Mouse (Mus musculus): ENCODE results near the gene Zfp65. TPM values are rescaled to one million over a fixed set of nuclear protein-coding genes. Genes with fewer than 3 reads are reported as not detected.
A peak's percentile ranks its signal among the peaks of the same experiment; 100 is the strongest.
"Not testable (repeated sequence)": the region's sequence is repeated elsewhere in the genome, so short reads cannot be mapped to it uniquely, and the experiment has no call there.

The Zfp65 gene
- polyA plus RNA-seq, 1 experiment from 2014 or later = 2.7 TPM

- ATAC-seq (ENCODE audit: insufficient read depth) (no peak), DNase-seq (no peak)
- peaks cover 2% of the 10 kb centered on the region; the same call in 1 of the 2 replicates for H3K9me3 ChIP-seq (ENCODE audit: low read depth, low read length)
- H3K27ac ChIP-seq (ENCODE audit: low read depth) = no peak overlapping the region
- no peaks in the 10 kb centered on the region for H3K4me1 ChIP-seq (ENCODE audit: insufficient read depth)
- H3K36me3 ChIP-seq (ENCODE audit: insufficient read depth) = peaks cover 2% of the 10 kb centered on the region
- no peak overlapping the region for H3K9ac ChIP-seq
- H3K4me3 ChIP-seq (ENCODE audit: low read depth, low read length) = no peak overlapping the region
- WGBS = 85% methylated on average over 3 of the region's 3 CpGs
- no peak for TF ChIP-seq CTCF (IDR thresholded peaks at IDR 0.05; ENCODE audit: low read depth)
- H3K4me2 ChIP-seq = no peak overlapping the region
- H3K27me3 ChIP-seq (ENCODE audit: insufficient read depth, low read length) = no peaks in the 10 kb centered on the region
These were observed 14.0 kb upstream of the Zfp65 start for GRCm38 (mm10) chr13:67742941-67743340.

- H3K4me2 ChIP-seq; H3K27ac ChIP-seq (ENCODE audit: low read depth); H3K9me3 ChIP-seq (ENCODE audit: low read depth, low read length): not testable (repeated sequence)
These were observed 5.4 kb upstream of the Zfp65 start for GRCm38 (mm10) chr13:67734391-67734790.

GRCm38 (mm10) chr13:67729441-67729840 is 468 bp upstream of the Zfp65 start:
- peak overlapping the region; percentile 65 for H3K4me2 ChIP-seq
- DNase-seq (peak; percentile 68), ATAC-seq (ENCODE audit: insufficient read depth) (peak; percentile 86)
- not testable (repeated sequence) for H3K4me1 ChIP-seq (ENCODE audit: insufficient read depth); H3K9me3 ChIP-seq (ENCODE audit: low read depth, low read length); H3K36me3 ChIP-seq (ENCODE audit: insufficient read depth); H3K27me3 ChIP-seq (ENCODE audit: insufficient read depth, low read length); H3K27ac ChIP-seq (ENCODE audit: low read depth)
- TF ChIP-seq CTCF (IDR thresholded peaks at IDR 0.05; ENCODE audit: low read depth) = peak; percentile 64
- H3K9ac ChIP-seq = peak overlapping the region; percentile 65
- peak overlapping the region; percentile 54 for H3K4me3 ChIP-seq (ENCODE audit: low read depth, low read length)
- 31% methylated on average over 4 of the region's 4 CpGs for WGBS

More at GRCm38 (mm10) chr13:67734391-67734790, 5.4 kb upstream of the Zfp65 start:
- 90% methylated on average over 9 of the region's 9 CpGs for WGBS
- not testable (repeated sequence) for H3K27me3 ChIP-seq (ENCODE audit: insufficient read depth, low read length); H3K4me1 ChIP-seq (ENCODE audit: insufficient read depth); H3K4me3 ChIP-seq (ENCODE audit: low read depth, low read length); H3K9ac ChIP-seq; H3K36me3 ChIP-seq (ENCODE audit: insufficient read depth); DNase-seq; ATAC-seq (ENCODE audit: insufficient read depth)

- TF ChIP-seq CTCF (IDR thresholded peaks at IDR 0.05; ENCODE audit: low read depth) = no peak
- H3K4me2 ChIP-seq = peak overlapping the region; percentile 65
- ATAC-seq (ENCODE audit: insufficient read depth) (no peak), DNase-seq (no peak)
- peak overlapping the region; percentile 65; the same call in 1 of the 2 replicates for H3K9ac ChIP-seq
- no peaks in the 10 kb centered on the region for H3K9me3 ChIP-seq (ENCODE audit: low read depth, low read length)
- H3K36me3 ChIP-seq (ENCODE audit: insufficient read depth) = no peaks in the 10 kb centered on the region
- H3K27ac ChIP-seq (ENCODE audit: low read depth) = no peak overlapping the region
- H3K4me1 ChIP-seq (ENCODE audit: insufficient read depth) = no peaks in the 10 kb centered on the region
- H3K27me3 ChIP-seq (ENCODE audit: insufficient read depth, low read length) = no peaks in the 10 kb centered on the region
- 62% methylated on average over 1 of the region's 1 CpGs for WGBS
- H3K4me3 ChIP-seq (ENCODE audit: low read depth, low read length) = peak overlapping the region; percentile 54
These were observed 867 bp downstream of the Zfp65 start for GRCm38 (mm10) chr13:67728106-67728505.

- H3K9me3 ChIP-seq (ENCODE audit: low read depth, low read length); H3K27ac ChIP-seq (ENCODE audit: low read depth); H3K4me1 ChIP-seq (ENCODE audit: insufficient read depth); H3K36me3 ChIP-seq (ENCODE audit: insufficient read depth); H3K27me3 ChIP-seq (ENCODE audit: insufficient read depth, low read length); H3K4me2 ChIP-seq; H3K9ac ChIP-seq; H3K4me3 ChIP-seq (ENCODE audit: low read depth, low read length); ATAC-seq (ENCODE audit: insufficient read depth): not testable (repeated sequence)
- DNase-seq = peak; percentile 65
- WGBS = 47% methylated on average over 2 of the region's 2 CpGs
These were observed 3.6 kb downstream of the Zfp65 start for GRCm38 (mm10) chr13:67725331-67725730.

- peak overlapping the region; percentile 73 for H3K4me3 ChIP-seq (ENCODE audit: low read depth, low read length)
- H3K27ac ChIP-seq (ENCODE audit: low read depth) = peak overlapping the region; percentile 63; the same call in 1 of the 2 replicates
- H3K27me3 ChIP-seq (ENCODE audit: insufficient read depth, low read length) = no peaks in the 10 kb centered on the region
- H3K4me1 ChIP-seq (ENCODE audit: insufficient read depth) = no peaks in the 10 kb centered on the region
- H3K36me3 ChIP-seq (ENCODE audit: insufficient read depth) = no peaks in the 10 kb centered on the region
- H3K9me3 ChIP-seq (ENCODE audit: low read depth, low read length) = no peaks in the 10 kb centered on the region
- ATAC-seq (ENCODE audit: insufficient read depth) = peak; percentile 96
- DNase-seq = peak; percentile 96
- peak overlapping the region; percentile 84 for H3K9ac ChIP-seq
- under 1% methylated on average over 17 of the region's 17 CpGs for WGBS
- H3K4me2 ChIP-seq = peak overlapping the region; percentile 68
- no peak for TF ChIP-seq CTCF (IDR thresholded peaks at IDR 0.05; ENCODE audit: low read depth)
These were observed 5.0 kb downstream of the Zfp65 start for GRCm38 (mm10) chr13:67723848-67724479.

- TF ChIP-seq CTCF (IDR thresholded peaks at IDR 0.05; ENCODE audit: low read depth) = no peak
- no peak within 1 kb of the TSS for H3K9ac ChIP-seq
- WGBS = 74% methylated on average over 4 of the region's 4 CpGs
- H3K27ac ChIP-seq (ENCODE audit: low read depth) = no peak within 1 kb of the TSS
- H3K9me3 ChIP-seq (ENCODE audit: low read depth, low read length) = no peaks in the 10 kb centered on the region
- no peak for DNase-seq
- no peaks in the 10 kb centered on the region for H3K4me1 ChIP-seq (ENCODE audit: insufficient read depth)
- no peak within 1 kb of the TSS for H3K4me2 ChIP-seq
- H3K36me3 ChIP-seq (ENCODE audit: insufficient read depth) = no peaks in the 10 kb centered on the region
- no peak for ATAC-seq (ENCODE audit: insufficient read depth)
- no peak within 1 kb of the TSS for H3K4me3 ChIP-seq (ENCODE audit: low read depth, low read length)
- H3K27me3 ChIP-seq (ENCODE audit: insufficient read depth, low read length) = no peaks in the 10 kb centered on the region
These were observed 42.0 kb downstream of the Zfp65 start, which contains the start of gene Zfp738 for GRCm38 (mm10) chr13:67686971-67687370. TSS of gene Zfp738 (minus strand) at chr13:67687071.

- H3K4me3 ChIP-seq (ENCODE audit: low read depth, low read length) = peak overlapping the region; percentile 67
- 64% methylated on average over 2 of the region's 2 CpGs for WGBS
- not testable (repeated sequence) for H3K4me1 ChIP-seq (ENCODE audit: insufficient read depth); H3K27me3 ChIP-seq (ENCODE audit: insufficient read depth, low read length); H3K27ac ChIP-seq (ENCODE audit: low read depth); DNase-seq; H3K36me3 ChIP-seq (ENCODE audit: insufficient read depth); H3K9me3 ChIP-seq (ENCODE audit: low read depth, low read length)
- H3K4me2 ChIP-seq = peak overlapping the region; percentile 50
- H3K9ac ChIP-seq = 0 out of 2 replicates have a peak overlapping the region, but pooled peaks have one; percentile 78
- ATAC-seq (ENCODE audit: insufficient read depth) = peak; percentile 25; the same call in 1 of the 2 replicates
These were observed 45.1 kb downstream of the Zfp65 start for GRCm38 (mm10) chr13:67683841-67684240.
